Mouse (Mus musculus) ES-Bruce4 (cell line): ENCODE measurements around the gene Ush2a.

Source experiments
- CTCF ChIP-seq: IDR thresholded peaks from one replicate; pipeline ENCODE4 v1.8.1; 2011; ENCODE audit warnings: low read depth, low read length
- EP300 ChIP-seq: IDR thresholded peaks from 2 replicates; pipeline ENCODE4 v1.6.1; 2011; ENCODE audit warnings: low read depth, low read length; ENCODE audit not compliant: insufficient read depth
- POLR2A ChIP-seq: IDR thresholded peaks from one replicate; pipeline ENCODE4 v1.8.1; 2011; ENCODE audit warnings: low read length; ENCODE audit not compliant: insufficient read depth

DNA sequence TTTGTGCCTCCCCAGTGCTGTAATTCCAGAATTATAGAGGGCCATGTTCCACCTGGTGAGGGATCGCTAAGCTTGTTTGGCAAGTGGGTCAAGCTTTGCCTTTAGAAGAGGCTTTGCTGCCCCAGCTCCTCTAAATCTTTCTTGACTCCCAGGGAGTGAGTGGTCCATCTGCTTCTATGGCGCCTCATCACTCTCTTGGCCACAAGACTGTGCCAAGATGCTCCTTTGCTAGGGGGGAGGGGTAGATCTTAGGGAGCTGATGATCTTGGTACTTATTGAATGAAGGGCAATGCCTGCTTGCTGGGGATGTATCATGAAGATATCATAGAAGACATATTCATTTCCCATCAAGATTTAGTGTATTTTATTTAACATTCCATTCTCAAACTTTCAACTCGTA lies 279.7 kb downstream of the Ush2a start:
- TF ChIP-seq CTCF: no peak
- TF ChIP-seq POLR2A: no peak
- TF ChIP-seq EP300: no peak
